Mouse (Mus musculus) layer of hippocampus, adult 8-10 months (tissue): ENCODE measurements around the gene Ripor3. TPM values are rescaled to one million over a fixed set of nuclear protein-coding genes. Genes with fewer than 3 reads are reported as not detected.
"Not testable (repeated sequence)": the region's sequence is repeated elsewhere in the genome, so short reads cannot be mapped to it uniquely, and the experiment has no call there.

Experiments
- DNase-seq, 2 experiments: peaks; one replicate each; pipeline ENCODE4 v3.0.0; 2022; ENCODE audit warnings: low spot score in 2 of 2
- total RNA-seq, 4 experiments: library from RNA; stranded (reverse); gene quantifications; 2 replicates each; pipeline ENCODE4 v1.2.4; 2022

Ripor3 gene
- under 1 TPM; 0.14 to 0.18 (median 0.17) TPM for total RNA-seq

GRCm38 (mm10) chr2:168009936-168010668 is at the start of gene Ripor3:
Gene Ripor3 (minus strand): TSS chr2:168010618.
- peak in 1 of 2 experiments; percentile 21 for DNase-seq

DNA sequence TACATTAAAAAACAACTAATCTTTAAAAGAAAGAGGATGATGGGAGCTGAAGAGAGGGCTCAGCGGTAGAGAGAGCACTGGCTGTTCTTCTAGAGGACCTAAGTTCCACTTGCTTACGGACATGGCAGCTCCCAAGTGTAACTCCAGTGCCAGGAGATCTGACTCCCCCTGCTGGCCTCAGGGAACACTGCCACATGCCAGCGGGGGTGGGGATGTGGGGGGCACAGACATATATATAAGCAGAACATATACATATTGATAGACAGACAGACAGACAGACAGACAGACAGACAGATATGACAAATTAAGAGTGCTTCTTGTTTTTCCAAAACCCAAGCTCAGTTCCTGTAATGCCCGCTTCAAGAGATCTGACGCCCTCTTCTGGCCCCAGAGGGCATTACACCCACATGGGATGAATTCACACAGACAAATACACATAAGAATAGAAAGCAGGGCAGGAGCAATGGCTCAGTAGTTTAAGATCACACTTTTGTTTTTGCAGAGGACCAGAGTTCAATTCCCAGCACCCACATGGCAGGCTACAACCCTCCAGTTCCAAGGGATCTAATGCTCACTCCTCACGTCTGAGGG is 48.9 kb upstream of the Ripor3 start:
- DNase-seq = no peak

- DNase-seq = no peak
Observed at GRCm38 (mm10) chr2:168058488-168059199, 48.2 kb upstream of the Ripor3 start.

DNA sequence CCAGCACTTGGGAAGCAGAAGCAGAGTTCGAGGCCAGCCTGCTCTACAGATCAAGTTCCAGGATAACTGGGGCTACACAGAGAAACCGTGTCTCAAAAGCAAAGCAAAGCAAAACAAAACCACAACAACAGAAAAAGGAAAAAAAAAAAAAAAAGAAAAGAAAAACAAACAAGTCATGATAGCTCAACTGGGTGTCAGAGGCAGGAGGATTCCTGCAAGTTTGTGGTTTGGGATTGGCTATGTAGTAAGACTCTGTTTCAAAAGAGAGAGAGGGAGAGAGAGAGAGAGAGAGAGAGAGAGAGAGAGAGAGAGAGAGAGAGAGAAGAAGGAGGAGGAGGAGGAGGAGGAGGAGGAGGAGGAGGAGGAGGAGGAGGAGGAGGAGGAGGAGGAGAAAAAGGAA is 47.5 kb upstream of the Ripor3 start:
- not testable (repeated sequence) for DNase-seq

GRCm38 (mm10) chr2:168056666-168056933 is 46.2 kb upstream of the Ripor3 start:
- DNase-seq = no peak

- no peak for DNase-seq
Observed at GRCm38 (mm10) chr2:168055910-168056665, 45.7 kb upstream of the Ripor3 start.

DNA sequence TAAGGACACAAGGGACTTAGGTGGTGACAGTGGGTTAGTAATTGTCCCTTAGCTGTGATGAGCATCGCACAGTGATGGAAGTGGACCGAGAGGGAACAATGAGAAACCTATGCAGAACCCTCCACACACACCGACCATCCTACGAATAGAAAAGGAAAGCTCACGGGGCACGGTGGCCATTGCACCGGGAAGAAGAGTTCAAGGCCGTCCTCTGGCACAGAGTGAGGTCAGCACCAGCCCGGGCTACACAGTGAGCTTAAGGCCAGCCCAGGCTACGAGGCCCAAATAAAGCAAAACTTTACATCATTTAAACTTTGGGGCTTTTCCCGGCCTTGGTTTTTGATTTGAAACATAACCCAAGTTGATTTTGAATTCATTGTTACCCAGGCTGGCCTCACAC is 43.7 kb upstream of the Ripor3 start:
- DNase-seq = no peak

DNA sequence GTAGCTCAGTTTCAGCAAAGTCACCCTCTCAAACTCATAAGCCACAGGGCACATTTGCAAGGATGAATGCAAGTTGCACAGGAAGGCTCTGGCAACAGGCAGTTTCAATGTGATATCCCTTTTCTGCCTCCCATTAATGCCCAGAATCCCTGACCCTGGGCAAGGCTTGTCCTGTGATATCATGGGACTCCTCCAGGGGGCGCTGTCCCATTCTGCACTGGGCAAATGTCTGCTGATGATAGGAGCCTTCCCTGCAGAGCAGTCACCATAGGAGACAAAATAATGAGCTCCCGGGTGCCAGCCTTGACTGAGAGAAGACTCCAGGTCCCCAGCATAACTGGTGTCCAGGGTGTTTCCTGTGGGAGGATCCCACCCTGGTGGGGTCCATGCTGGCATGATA is 42.3 kb upstream of the Ripor3 start:
- no peak for DNase-seq

DNA sequence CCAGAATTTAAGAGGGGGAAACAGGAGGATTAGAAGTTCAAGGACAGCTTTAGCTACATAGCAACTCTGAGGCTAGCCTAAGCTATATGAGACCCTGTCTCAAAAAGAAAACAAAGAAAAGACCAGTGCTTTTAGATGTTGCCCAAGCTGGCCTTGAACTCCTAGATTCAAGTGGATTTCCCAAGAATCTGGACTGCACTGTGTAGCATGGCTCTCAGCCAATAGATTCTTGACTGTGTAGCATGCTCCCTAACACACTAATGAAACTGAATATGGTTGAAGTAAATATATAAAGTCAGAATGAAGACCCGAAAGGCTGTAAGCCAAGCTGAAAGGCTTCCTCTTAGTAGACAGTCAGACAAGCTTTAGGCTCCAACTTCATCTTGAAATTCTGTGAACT is 41.7 kb upstream of the Ripor3 start:
- DNase-seq = no peak

DNA sequence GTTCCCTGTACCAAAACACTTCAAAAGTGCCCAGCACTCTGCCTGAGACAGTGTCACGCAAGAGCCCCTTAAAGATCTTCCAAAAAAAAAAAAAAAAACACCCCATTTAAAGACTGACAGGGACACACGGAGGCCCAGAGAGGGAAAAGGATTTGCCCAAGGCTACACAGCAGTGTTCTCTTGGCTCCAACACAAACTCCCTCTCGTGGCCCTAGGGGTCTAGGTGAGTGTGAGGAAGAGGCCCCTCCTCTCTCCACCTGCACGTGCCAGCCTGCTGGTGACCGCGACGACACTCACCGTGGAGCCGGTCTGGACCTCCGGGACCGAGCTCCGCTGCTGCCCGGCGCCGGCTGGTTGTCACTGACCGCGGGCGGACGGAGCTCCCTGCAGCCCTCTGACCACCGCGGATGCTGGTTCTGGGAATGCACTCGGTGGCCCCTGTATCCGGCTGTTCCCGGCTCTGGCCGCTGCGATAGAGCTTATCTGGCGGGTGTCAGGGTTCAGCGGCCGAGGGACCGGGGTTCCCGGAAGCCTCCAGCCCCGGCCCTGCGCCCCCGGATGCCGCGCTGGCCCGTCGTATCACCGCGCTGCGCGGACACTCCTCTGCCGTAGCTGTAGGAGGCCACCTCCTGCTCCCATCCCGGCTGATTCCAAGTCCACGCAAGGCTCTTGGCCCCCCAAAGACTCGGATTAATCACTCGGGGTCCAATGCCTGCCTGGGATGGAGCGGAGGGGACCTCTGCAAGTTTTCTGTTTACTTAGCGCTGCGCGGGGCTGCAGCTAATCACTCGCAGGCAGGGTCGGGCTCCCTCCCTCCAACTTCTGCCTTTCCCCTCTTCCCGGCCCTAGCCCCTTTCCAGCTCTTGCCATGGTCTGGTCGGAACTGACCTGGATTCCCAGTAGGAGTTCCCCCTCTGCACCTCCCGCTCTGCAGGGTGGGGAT is 39.9 kb upstream of the Ripor3 start:
- no peak for DNase-seq

GRCm38 (mm10) chr2:168049002-168049635 is 38.7 kb upstream of the Ripor3 start:
- DNase-seq = no peak

GRCm38 (mm10) chr2:168046467-168046866 is 36.0 kb upstream of the Ripor3 start:
- DNase-seq = no peak

GRCm38 (mm10) chr2:168045771-168046170 is 35.4 kb upstream of the Ripor3 start:
- DNase-seq = no peak

DNA sequence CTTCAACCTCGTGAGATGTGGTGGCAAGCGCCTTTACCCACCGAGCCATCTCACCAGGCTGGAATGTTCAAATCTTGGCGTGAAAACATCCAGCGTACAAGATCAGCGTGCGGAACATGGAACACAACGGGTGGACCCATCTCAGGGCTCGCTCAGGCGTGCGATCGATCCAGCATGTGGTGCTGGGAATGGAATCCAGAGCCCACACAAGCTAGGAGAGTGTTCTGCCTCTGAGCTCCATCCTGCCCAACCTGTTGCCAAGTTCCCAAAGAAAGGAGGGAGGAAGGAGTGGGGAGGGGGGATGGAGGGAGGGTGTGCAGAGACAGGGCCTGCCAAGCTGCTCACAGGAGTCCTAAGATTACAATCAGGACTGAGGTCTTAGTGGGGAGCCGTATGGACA is 34.9 kb upstream of the Ripor3 start:
- no peak for DNase-seq

DNA sequence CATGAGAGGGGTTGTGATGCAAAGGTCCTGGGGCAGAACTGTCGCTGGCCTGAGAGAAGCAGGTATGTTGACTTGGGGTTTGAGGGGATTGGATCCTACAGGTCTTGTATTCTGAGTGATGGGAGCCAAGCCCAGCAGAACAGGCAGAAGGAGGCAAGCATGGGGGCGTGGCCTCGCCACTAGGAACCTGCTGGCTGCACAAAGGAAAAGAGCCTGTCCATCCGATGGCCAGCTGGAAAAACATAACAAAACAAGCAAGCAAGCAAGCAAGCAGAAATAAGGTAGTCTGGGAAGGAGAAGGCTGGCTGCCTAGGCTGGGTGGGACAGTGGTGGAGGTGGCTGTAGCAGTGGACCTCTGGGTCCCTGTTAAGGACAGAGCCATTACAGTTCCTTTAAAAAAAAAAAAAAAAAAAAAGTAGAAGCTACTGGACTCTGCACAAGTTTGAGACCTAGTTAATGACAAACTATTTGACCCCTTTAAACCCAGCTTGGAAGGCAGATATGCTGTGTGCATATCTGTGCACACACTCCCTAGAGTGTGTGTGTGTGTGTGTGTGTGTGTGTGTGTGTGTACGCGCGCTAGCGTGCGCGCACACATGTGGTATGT is 34.4 kb upstream of the Ripor3 start:
- no peak for DNase-seq

DNA sequence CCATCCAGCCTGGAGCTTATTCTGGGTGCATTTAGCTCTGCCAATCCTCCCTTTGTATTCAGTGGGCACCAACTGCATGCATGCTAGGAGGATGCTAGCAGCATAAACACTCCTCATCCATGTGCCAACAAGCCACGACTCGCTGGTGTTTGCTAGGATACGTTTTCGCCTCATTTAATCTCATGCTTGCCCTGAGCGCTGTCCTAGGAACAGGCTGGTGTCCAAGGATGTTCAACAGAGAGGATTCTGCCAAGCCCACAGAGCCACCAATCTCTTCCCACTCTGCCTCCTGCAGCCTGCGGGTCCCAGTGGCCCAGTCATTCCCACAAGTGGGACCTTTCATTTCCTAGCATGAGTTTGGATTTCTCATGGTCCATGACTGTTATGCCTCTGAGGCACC is 31.6 kb upstream of the Ripor3 start:
- no peak for DNase-seq

DNA sequence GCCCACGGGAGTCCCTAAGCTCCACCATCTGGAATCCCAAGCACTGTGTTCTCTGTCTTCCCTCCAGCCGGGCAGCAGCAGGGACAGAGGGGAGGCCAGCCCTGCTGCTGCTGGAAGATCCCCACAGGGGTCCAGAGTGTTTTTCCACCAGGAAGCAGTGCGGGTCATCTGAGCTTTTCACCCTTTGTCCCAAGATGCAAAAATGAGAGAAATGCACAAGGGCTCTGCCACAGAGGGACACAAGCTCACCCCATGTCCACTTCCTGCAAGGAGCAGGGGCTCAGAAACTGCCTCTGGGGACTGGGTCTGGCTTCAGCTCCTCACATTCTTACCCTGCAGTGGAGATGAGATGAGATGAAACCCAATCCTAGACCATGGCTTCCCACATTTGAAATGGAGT is 30.3 kb upstream of the Ripor3 start:
- DNase-seq = no peak

GRCm38 (mm10) chr2:168037063-168037462 is 26.6 kb upstream of the Ripor3 start:
- DNase-seq = no peak

GRCm38 (mm10) chr2:168035907-168036306 is 25.5 kb upstream of the Ripor3 start:
- DNase-seq = no peak

DNA sequence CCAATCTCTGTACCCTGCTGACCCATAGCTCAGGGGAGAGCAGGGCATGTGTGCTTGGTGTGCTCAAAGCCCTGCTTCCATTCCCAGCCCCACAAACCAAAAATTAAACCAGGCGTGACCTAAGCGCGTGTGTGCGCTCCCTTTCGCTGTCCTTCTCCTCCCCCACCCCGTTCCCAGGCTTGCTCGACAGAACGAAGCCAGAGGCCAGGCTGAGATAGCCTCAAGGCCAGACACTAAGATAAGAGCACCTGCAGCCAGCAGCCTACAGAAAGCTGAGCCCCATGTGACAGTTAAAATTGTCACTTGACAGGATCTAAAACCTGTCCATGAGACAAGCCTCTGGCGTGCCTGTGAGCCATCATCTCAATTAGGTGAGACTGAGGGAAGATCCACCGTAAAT is 23.5 kb upstream of the Ripor3 start:
- DNase-seq = no peak
